Mouse (Mus musculus) embryonic facial prominence, embryonic 14.5 days (tissue): ENCODE results near the gene Tmem165. TPM values are rescaled to one million over a fixed set of nuclear protein-coding genes. Genes with fewer than 3 reads are reported as not detected.
A peak's percentile ranks its signal among the peaks of the same experiment; 100 is the strongest.

Source experiments
- ATAC-seq: fragments of 200-750 bp; cut with Nextera tagmentation; 2 replicates; pipeline ENCODE4 v1.8.0; 2017; ENCODE audit warnings: low read depth, moderate number of reproducible peaks, moderate TSS enrichment
- DNase-seq: peaks from one replicate; pipeline ENCODE4 v3.0.0-alpha.2; 2015; ENCODE audit warnings: low spot score
- H3K27ac ChIP-seq: fragments of 300-500 bp; sonication (generic); replicated peaks from 2 replicates; pipeline ENCODE4 v1.5.1; 2014; ENCODE audit warnings: low read depth, mild to moderate bottlenecking, low read length, moderate library complexity
- H3K27me3 ChIP-seq: fragments of 300-500 bp; sonication (generic); replicated peaks from 2 replicates; pipeline ENCODE4 v1.6.1; 2014; ENCODE audit warnings: low read length; ENCODE audit not compliant: control insufficient read depth, insufficient read depth
- H3K36me3 ChIP-seq: fragments of 300-500 bp; sonication (generic); 2 replicates; pipeline ENCODE4 v1.6.1; 2014; ENCODE audit warnings: low read length, mixed read lengths; ENCODE audit not compliant: control insufficient read depth, insufficient read depth
- H3K4me1 ChIP-seq: fragments of 300-500 bp; sonication (generic); 2 replicates; pipeline ENCODE4 v1.6.1; 2014; ENCODE audit warnings: antibody characterized with exemption, low read length; ENCODE audit not compliant: control insufficient read depth, insufficient read depth
- H3K4me2 ChIP-seq: fragments of 300-500 bp; sonication (generic); 2 replicates; pipeline ENCODE4 v1.6.1; 2014; ENCODE audit warnings: low read depth, mild to moderate bottlenecking, low read length, moderate library complexity, mixed read lengths
- H3K4me3 ChIP-seq: fragments of 300-500 bp; sonication (generic); 2 replicates; pipeline ENCODE4 v1.5.1; 2014; ENCODE audit warnings: low read depth, mild to moderate bottlenecking, low read length
- H3K9ac ChIP-seq: fragments of 300-500 bp; sonication (generic); 2 replicates; pipeline ENCODE4 v1.6.1; 2014; ENCODE audit warnings: low read depth, mild to moderate bottlenecking, low read length, moderate library complexity, mixed read lengths
- H3K9me3 ChIP-seq: fragments of 300-500 bp; sonication (generic); 2 replicates; pipeline ENCODE4 v1.6.1; 2016; ENCODE audit warnings: low read length; ENCODE audit not compliant: control insufficient read depth
- WGBS: fragments of 180-500 bp; shearing (Covaris S2); extraction: QIAGEN DNeasy Blood & Tissue Kit; methylation state at CpG from one replicate; pipeline ENCODE4 v1.1.7; 2014; 5-methylcytosine and 5-hydroxymethylcytosine counted together
- polyA plus RNA-seq: library from polyadenylated mRNA; unstranded; fragments of >200 nt; fragmentation: Nextera tagmentation; extraction: Ambion mirVana; gene quantifications from 2 replicates; pipeline ENCODE4 v1.2.1, GENCODE M21; 2014

Tmem165 gene
- 126 and 130 TPM in 2 replicates for polyA plus RNA-seq

GRCm38 (mm10) chr5:76183750-76184261, at the start of gene Tmem165:
Gene Tmem165 (plus strand): TSS chr5:76183880.
- H3K4me3 ChIP-seq: peak within 1 kb of the TSS; percentile 94
- H3K36me3 ChIP-seq: peaks cover 7% of the 10 kb centered on the region; the same call in 1 of the 2 replicates
- WGBS: 0% methylated on average over 18 of the region's 62 CpGs
- peaks cover 27% of the 10 kb centered on the region for H3K4me1 ChIP-seq
- H3K9ac ChIP-seq: peak within 1 kb of the TSS; percentile 95
- H3K4me2 ChIP-seq: peak within 1 kb of the TSS; percentile 61
- H3K9me3 ChIP-seq: no peaks in the 10 kb centered on the region
- no peaks in the 10 kb centered on the region for H3K27me3 ChIP-seq
- DNase-seq (peak; percentile 96), ATAC-seq (peak; percentile 97)
- peak within 1 kb of the TSS; percentile 97 for H3K27ac ChIP-seq

GRCm38 (mm10) chr5:76135644-76136043, 48.0 kb upstream of the Tmem165 start:
- DNase-seq (peak; percentile 13), ATAC-seq (no peak)
- Histone ChIP-seq H3K4me3 (no peak overlapping the region), H3K27me3 (no peaks in the 10 kb centered on the region), H3K9me3 (no peaks in the 10 kb centered on the region), H3K9ac (no peak overlapping the region), H3K4me2 (no peak overlapping the region), H3K27ac (no peak overlapping the region), H3K36me3 (no peaks in the 10 kb centered on the region), H3K4me1 (peaks cover 5% of the 10 kb centered on the region; the same call in 1 of the 2 replicates)
- WGBS: 81% methylated on average over 1 of the region's 1 CpGs

GRCm38 (mm10) chr5:76136271-76136670, 47.4 kb upstream of the Tmem165 start:
- no peak overlapping the region for H3K27ac ChIP-seq
- 90% methylated on average over 3 of the region's 3 CpGs for WGBS

GRCm38 (mm10) chr5:76137586-76137985, 46.1 kb upstream of the Tmem165 start:
- Histone ChIP-seq H3K27ac (no peak overlapping the region), H3K9me3 (no peaks in the 10 kb centered on the region), H3K9ac (no peak overlapping the region), H3K27me3 (no peaks in the 10 kb centered on the region), H3K4me2 (no peak overlapping the region), H3K36me3 (no peaks in the 10 kb centered on the region), H3K4me3 (no peak overlapping the region), H3K4me1 (peaks cover 12% of the 10 kb centered on the region)
- DNase-seq: no peak
- WGBS: 87% methylated on average over 1 of the region's 1 CpGs
- no peak for ATAC-seq

More at GRCm38 (mm10) chr5:76136271-76136670, 47.4 kb upstream of the Tmem165 start:
- no peak for ATAC-seq
- DNase-seq: no peak
- Histone ChIP-seq H3K36me3 (no peaks in the 10 kb centered on the region), H3K27me3 (no peaks in the 10 kb centered on the region), H3K4me1 (peaks cover 8% of the 10 kb centered on the region), H3K9ac (no peak overlapping the region), H3K4me3 (no peak overlapping the region), H3K4me2 (no peak overlapping the region), H3K9me3 (no peaks in the 10 kb centered on the region)

- no peaks in the 10 kb centered on the region for H3K36me3 ChIP-seq
- no peaks in the 10 kb centered on the region for H3K27me3 ChIP-seq
- H3K4me3 ChIP-seq: no peak overlapping the region
- DNase-seq (no peak), ATAC-seq (no peak)
- peaks cover 12% of the 10 kb centered on the region for H3K4me1 ChIP-seq
- H3K9ac ChIP-seq: no peak overlapping the region
- 70% methylated on average over 1 of the region's 1 CpGs for WGBS
- no peaks in the 10 kb centered on the region for H3K9me3 ChIP-seq
- no peak overlapping the region for H3K4me2 ChIP-seq
- H3K27ac ChIP-seq: no peak overlapping the region
Measured at GRCm38 (mm10) chr5:76138071-76138470, 45.6 kb upstream of the Tmem165 start.

- H3K4me2 ChIP-seq: no peak overlapping the region
- H3K27me3 ChIP-seq: no peaks in the 10 kb centered on the region
- no peaks in the 10 kb centered on the region for H3K36me3 ChIP-seq
- no peak overlapping the region for H3K27ac ChIP-seq
- no peak for DNase-seq
- ATAC-seq: no peak
- H3K4me1 ChIP-seq: peaks cover 12% of the 10 kb centered on the region
- 74% methylated on average over 10 of the region's 10 CpGs for WGBS
- no peaks in the 10 kb centered on the region for H3K9me3 ChIP-seq
- H3K9ac ChIP-seq: no peak overlapping the region
- no peak overlapping the region for H3K4me3 ChIP-seq
Measured at GRCm38 (mm10) chr5:76138512-76138911, 45.2 kb upstream of the Tmem165 start.

GRCm38 (mm10) chr5:76139171-76139671, 44.5 kb upstream of the Tmem165 start:
- 54% methylated on average over 7 of the region's 7 CpGs for WGBS
- Histone ChIP-seq H3K9ac (peak overlapping the region; percentile 90), H3K27me3 (no peaks in the 10 kb centered on the region), H3K4me2 (peak overlapping the region; percentile 81), H3K9me3 (no peaks in the 10 kb centered on the region), H3K36me3 (no peaks in the 10 kb centered on the region), H3K4me3 (peak overlapping the region; percentile 68), H3K27ac (peak overlapping the region; percentile 97; the same call in 1 of the 2 replicates), H3K4me1 (peaks cover 12% of the 10 kb centered on the region)
- DNase-seq (no peak), ATAC-seq (no peak)

GRCm38 (mm10) chr5:76139808-76140729, 43.6 kb upstream of the Tmem165 start, which contains the start of gene Srd5a3:
Gene Srd5a3 (plus strand): TSS chr5:76140271.
- DNase-seq: peak; percentile 97
- 1% methylated on average over 35 of the region's 69 CpGs for WGBS
- H3K9ac ChIP-seq: peak within 1 kb of the TSS; percentile 90
- H3K9me3 ChIP-seq: no peaks in the 10 kb centered on the region
- peak; percentile 97 for ATAC-seq
- no peaks in the 10 kb centered on the region for H3K27me3 ChIP-seq
- peaks cover 12% of the 10 kb centered on the region for H3K4me1 ChIP-seq
- H3K4me2 ChIP-seq: peak within 1 kb of the TSS; percentile 81
- peak within 1 kb of the TSS; percentile 97 for H3K27ac ChIP-seq
- H3K36me3 ChIP-seq: no peaks in the 10 kb centered on the region
- peak within 1 kb of the TSS; percentile 68 for H3K4me3 ChIP-seq
